Mouse (Mus musculus) cortical plate, adult 2 months (tissue): ENCODE measurements around the gene Tnni2.

ENCODE experiments used
- CTCF ChIP-seq: fragments of 200-500 bp; IDR thresholded peaks from 2 replicates; pipeline ENCODE4 v1.5.1; 2011; ENCODE audit warnings: mild to moderate bottlenecking, control low read depth, low read length; ENCODE audit not compliant: insufficient read depth; ENCODE audit errors: extremely low read depth
- POLR2A ChIP-seq: fragments of 200-500 bp; IDR thresholded peaks from 2 replicates; pipeline ENCODE4 v1.6.1; 2011; ENCODE audit warnings: mild to moderate bottlenecking, low read length, control low read depth; ENCODE audit not compliant: insufficient read depth; ENCODE audit errors: extremely low read depth

- no peak for TF ChIP-seq CTCF
- TF ChIP-seq POLR2A = no peak
Measured at GRCm38 (mm10) chr7:142474799-142475198, 33.2 kb downstream of the Tnni2 start.
